Mouse (Mus musculus) inflammation-experienced regulatory T-cells (primary cell): Measurements from ENCODE around the gene Srsf5. TPM values are rescaled to one million over a fixed set of nuclear protein-coding genes. Genes with fewer than 3 reads are reported as not detected.

ENCODE experiments used
- polyA plus RNA-seq, 2 experiments: library from polyadenylated mRNA; unstranded; fragments of 100-300 nt; shearing (Covaris generic); gene quantifications; one replicate each; pipeline ENCODE4 v1.2.1; 2017

Gene Srsf5
- polyA plus RNA-seq: 100 to 1,000 TPM; 766 to 786 TPM

GRCm38 (mm10) chr12:80945334-80945995 lies at the start of gene Srsf5:
TSS of gene Srsf5 (plus strand) at chr12:80945504.

GRCm38 (mm10) chr12:80968605-80969004 lies 23.3 kb downstream of the Srsf5 start, which contains the start of gene Slc10a1:
TSS of gene Slc10a1 (minus strand) at chr12:80968705.

Other genes starting within 250 kb of the Srsf5 start
- 1 to 10 TPM in 1 of 2 experiments, under 1 TPM in 1; 0.11 to 1.9 TPM for gene Ccdc177, start 184.8 kb upstream of the Srsf5 start, polyA plus RNA-seq
- 10 to 100 TPM; 86.1 to 96.2 TPM for gene Susd6, start 155.0 kb upstream of the Srsf5 start, polyA plus RNA-seq
- 1 to 10 TPM in 1 of 2 experiments, under 1 TPM in 1; 0.51 to 3.9 TPM for gene Slc10a1, start 23.2 kb downstream of the Srsf5 start, polyA plus RNA-seq
- under 1 TPM; 0.16 to 0.71 TPM for gene Smoc1, start 81.3 kb downstream of the Srsf5 start, polyA plus RNA-seq